Mouse (Mus musculus) frontal cortex, postnatal 10 days (tissue): ENCODE measurements around the gene Odaph.

Source experiments
- DNase-seq, 2 experiments: peaks; one replicate each; pipeline ENCODE4 v3.0.0; 2022; ENCODE audit warnings: low spot score in 2 of 2, mixed read lengths in 1 of 2

Gene Odaph

DNA sequence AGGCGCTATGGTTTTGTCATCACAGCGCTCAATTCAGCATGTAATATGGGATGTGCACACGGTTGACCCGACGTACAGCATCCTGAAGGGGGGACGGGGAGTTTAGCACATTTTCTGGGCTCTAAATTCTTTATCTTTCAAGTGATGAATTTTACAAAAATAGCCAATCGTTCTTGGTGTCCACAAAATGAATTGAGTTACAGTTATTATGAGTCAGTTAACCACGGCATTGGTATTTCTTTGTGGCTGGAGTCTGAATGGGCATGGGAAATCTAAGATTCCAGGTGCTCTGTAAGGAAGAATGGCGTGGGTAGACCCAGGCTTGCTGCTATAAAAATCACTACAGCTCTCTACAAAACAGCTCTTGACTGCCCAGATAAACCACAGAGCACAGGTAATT, 2.0 kb downstream of the Odaph start:
- no peak for DNase-seq

GRCm38 (mm10) chr5:91991191-91991937, 4.1 kb downstream of the Odaph start:
- DNase-seq: no peak

DNA sequence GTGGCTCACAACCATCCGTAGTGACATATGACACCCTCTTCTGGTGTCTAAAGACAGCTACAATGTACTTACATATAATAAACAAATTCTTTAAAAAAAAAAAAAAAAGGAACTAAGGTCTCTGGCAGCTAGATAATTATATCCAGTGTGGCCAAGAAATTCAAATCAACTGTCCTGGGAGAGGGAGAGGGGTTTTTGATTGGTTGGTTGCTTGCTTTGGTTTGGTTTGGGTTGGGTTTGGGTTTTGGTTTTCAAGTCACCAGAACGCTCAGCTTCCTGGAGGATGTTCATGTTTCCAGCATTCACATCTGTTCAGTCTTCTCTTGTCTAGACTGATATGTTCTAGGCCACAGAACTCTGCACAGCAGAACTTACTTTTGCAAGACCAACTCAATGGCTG, 5.8 kb downstream of the Odaph start:
- DNase-seq: no peak

- DNase-seq: no peak
Observed at GRCm38 (mm10) chr5:91994546-91994945, 7.3 kb downstream of the Odaph start.

- no peak for DNase-seq
Observed at GRCm38 (mm10) chr5:92000770-92001169, 13.5 kb downstream of the Odaph start.

GRCm38 (mm10) chr5:92003011-92003410, 15.7 kb downstream of the Odaph start:
- DNase-seq: peak in 1 of 2 experiments; percentile 13

GRCm38 (mm10) chr5:92009827-92010226, 22.6 kb downstream of the Odaph start:
- DNase-seq: no peak

DNA sequence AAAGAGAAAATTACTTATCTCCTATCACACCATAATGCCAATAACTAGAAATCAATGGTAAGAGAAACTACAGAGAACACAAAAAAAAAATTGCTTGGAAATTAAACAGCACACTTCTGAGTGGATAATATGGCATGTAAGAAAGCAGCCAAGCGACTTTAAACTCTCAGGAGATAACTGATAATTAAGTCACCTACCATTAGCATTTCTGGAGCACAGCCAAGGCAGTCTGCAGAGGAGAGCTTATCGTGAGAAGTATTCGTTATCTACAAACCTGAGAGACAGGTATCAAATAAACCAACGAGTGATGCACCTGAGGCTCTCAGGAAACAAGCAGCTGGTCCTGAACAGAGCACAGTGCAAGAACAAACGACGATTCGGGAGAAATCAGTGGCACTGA, 24.5 kb downstream of the Odaph start:
- no peak for DNase-seq

- no peak for DNase-seq
Observed at GRCm38 (mm10) chr5:92019960-92020359, 32.7 kb downstream of the Odaph start.

GRCm38 (mm10) chr5:92042377-92043348, 55.4 kb downstream of the Odaph start:
- peak; percentile 89 to 91 for DNase-seq

GRCm38 (mm10) chr5:92043783-92044182, 56.5 kb downstream of the Odaph start, which contains the start of gene Cdkl2:
TSS of gene Cdkl2 (minus strand) at chr5:92043883.
- DNase-seq: no peak
